Mouse (Mus musculus) ovary, postnatal 14 days (tissue): Measurements from ENCODE around the gene Dyrk1a.

Experiments used
- DNase-seq: peaks from one replicate; pipeline ENCODE4 v3.0.0; 2022; ENCODE audit warnings: low spot score

The Dyrk1a gene

DNA sequence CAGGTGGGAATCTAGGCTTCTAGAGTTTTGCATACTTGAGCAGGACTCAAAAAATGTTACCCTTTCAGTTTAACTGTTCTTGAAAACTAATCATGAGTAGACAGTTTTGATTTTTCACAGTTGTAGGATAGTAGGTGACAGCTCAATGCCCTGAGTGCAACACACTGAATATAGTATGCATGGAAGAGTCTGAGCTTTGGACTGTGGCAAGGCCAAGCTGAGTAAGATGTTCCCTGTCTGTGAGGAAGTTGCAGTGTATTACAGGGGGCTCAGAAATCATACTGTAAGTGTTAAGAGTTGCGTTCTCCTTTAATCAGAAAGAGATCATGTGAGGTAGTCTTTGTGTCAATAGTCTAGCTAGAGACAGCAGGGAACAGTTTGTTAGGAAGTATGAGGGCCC, 20.4 kb downstream of the Dyrk1a start:
- DNase-seq: no peak

DNA sequence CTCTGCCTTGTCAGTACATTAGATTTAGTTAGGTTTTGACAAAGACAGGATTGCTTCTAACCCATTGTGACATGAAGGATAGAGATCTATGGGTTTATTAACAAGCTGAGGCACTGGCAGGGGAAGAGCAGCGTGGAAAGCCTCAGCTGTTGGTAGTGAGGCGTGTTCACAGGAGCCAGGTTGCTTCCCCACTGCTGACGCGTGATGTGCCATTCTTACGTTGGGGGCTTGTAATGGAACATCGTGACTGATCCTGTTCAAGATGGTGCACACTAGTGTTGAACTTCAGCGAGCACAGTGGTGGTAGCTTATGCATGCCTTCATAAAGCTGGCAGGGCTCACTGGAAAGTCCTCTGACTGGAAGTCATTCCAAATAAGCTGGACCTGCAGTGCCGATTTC, 21.2 kb downstream of the Dyrk1a start:
- no peak for DNase-seq

DNA sequence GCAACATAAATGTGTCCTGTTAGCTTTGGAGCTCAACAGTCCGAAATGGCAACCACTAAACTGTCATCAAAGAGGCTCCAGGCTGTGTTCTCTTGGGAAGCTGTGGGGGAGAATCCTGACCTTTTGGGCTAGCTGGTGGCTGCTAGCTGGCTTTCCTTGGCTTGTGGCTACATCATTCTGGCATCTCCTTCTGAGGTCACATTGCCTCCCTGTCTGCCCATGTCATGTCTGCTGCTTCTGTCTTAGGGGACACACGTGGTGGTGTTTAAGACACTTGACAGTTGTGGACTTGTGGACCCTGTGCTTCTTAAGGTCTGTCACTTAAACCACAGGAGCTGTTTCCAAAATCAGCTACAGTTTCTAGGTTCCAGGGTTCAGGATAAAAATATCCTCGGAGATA, 21.7 kb downstream of the Dyrk1a start:
- DNase-seq: no peak

DNA sequence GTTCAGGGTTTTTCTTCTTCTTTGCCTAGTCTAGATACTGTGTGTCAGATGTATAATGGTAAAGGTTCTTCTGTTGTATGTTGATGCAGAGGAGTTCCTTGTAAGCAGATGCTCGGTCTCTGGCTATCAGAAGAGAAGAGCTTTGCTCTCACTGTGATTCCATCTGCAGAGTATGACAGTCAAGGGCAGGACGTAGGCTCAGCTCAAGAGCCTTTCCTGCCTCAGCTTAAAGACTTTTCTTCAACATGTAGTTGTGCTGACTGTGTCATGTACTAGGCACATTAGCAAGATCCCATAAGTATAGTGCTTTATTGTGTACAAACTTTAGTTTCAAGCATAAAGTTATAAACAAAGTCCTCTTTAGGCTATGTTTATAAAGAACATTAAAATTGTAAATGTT, 26.8 kb downstream of the Dyrk1a start:
- DNase-seq: no peak

DNA sequence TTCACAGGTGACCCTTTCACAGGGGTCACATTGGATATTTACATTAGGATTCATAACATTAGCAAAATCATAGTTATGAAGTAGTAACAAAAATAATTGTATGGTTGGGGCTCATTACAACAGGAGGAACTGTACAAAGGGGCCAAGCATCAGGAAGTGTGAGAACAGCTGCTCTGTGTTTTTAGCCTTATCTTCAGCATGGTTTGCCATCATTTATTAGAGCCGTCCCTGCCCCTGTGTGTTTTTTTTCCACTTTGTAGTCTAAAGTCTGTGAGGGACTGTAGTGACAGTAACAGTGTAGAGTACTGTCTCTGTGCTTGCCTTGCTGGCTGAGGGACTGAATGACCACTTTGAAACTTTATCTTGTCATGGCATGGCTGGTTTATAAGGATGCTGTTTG, 27.8 kb downstream of the Dyrk1a start:
- DNase-seq: no peak

DNA sequence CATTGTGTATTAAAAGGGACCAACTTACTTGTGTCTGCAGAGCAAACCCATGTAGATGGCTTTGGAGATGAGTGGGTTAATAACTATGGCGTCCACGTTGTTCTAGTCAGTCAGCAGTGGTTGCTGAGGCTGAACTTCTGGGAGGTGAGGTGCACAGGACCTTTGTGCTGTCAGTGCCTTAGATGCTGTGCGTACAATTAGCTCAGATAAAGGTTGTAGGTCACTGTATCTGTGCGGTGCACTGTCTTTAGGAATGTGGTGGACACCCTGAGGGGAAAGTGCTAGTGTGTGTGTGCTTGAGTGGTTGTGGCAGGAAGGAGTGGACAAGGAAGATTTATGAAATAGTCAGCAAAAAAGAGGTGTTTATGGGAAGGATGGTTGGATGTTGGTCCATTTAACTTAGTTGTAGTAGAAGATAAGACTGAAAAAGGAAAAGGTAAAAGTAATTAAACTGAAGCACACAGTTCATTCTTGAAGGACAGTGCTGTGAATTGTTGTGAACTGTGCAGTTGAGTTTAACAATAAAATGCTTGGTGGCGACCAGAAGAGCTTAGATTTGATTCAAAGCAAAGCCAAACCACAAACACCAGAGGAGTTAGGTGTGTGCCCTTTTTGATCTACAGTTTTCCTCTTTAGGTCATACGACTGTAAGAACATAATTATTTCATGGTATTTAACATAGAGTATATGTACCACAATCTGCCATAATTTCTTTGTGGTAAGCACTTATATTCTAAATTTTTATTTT, 30.3 kb downstream of the Dyrk1a start:
- DNase-seq: no peak

DNA sequence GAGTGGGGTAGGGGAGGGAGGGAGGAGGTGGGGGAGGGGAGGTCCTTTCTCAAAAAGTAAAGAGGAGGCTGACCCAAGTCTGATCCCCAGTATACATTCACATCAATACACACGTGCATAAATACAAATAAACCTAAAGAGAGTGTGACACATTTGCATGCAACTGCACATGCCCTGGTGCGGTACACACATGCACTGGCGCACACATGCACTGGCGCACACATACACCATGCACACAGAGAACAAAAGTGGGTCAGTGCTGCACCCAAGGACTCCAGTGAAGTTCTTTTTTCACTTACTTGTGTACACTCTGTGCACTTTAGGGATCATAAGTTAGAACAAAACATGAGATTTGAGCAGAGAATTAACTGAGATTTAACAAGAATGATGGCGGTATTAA, 31.3 kb downstream of the Dyrk1a start:
- no peak for DNase-seq

DNA sequence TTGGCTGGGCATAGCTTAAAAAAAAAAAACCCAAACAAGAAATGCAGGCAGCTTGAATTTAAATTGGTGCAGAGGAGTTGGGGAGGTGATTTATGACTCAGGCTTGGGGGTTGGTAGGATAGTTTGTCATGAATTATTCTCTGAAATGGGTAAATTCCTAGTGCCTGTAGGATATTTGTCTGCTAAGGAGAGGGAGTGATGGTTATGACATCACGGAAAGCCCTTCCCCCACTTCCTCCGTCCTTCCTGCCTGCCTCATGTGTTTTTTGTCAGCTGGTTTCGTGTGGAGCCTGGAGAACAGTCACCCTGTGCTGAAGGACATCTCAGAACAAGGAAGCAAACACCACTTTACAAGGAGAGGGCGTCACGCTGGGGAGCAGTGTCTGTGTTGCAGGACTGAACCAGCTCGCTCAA, 31.7 kb downstream of the Dyrk1a start:
- DNase-seq: no peak

DNA sequence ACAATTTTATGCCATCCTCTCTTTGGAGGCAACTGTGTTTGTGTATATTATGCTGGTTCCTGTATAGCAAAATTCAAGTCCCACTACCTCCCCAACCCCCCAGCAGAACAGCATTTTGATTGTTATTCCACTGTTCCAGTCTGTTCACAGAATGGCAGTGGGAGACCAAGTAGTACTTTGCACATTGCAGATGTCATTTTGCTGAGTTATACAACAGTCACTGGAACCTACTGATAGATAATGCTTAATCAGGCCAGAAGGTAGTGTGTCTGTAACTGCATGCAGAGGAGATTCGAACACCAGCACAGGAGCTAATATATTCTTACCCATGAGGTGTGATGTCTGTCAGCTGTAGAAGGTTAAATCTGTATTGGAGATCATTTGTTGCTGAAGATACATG, 32.4 kb downstream of the Dyrk1a start:
- DNase-seq: no peak

DNA sequence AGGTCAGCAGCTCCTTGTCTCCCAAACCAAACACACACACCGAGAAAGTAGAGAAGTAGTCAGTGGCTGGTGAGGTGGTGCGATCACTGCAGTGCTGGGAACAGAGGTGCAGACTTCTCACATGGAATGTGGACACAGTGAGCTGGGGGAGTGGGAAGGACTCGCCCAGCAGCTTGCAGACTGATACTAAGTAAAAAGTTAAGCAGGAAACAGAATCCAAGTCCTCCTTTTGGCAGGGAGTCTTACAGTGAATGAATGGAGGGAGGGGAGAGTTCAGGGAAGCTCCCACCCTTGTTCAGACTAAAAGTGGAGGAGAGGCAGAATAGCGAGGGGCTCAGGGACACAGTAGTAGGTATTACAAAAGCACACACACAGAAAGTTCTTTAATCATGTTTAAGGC, 32.9 kb downstream of the Dyrk1a start:
- no peak for DNase-seq

DNA sequence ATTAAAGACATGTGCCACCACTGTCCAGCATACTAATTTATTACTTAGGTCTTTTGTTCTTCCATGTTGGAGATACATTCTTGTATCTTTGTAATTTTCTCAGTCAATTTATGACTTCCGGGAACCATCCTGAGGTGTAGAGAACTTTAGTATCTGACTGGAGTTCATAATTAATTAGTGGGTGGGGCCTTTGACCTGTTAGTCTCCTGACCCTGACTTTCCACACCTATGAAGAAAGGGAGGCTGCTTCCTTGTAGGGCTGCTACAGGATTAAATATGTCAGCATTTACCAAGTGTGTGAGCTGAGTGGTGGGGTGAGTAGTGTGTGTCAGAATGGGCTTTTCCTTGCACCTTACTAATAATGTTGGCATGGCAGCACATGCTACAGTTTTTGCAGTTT, 36.4 kb downstream of the Dyrk1a start:
- no peak for DNase-seq

DNA sequence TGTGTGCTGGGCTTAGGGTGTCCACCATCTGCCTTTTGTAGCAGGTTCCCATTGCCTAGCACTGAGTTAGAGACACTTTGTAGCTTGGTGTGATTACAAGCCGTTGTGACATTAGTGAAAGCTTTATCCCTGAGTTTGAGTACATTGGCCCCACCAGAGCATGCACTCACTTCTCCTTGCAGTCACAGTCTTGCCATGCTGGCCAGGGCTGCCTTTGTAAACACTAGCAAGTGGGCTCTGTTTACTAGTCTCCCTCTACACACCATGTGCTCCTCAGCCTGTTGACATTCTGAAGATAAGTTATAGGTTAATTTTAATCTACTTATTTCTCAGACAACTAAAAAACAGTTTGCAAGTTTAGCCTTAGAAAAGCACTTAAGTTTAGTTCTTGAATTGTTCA, 37.7 kb downstream of the Dyrk1a start:
- no peak for DNase-seq

DNA sequence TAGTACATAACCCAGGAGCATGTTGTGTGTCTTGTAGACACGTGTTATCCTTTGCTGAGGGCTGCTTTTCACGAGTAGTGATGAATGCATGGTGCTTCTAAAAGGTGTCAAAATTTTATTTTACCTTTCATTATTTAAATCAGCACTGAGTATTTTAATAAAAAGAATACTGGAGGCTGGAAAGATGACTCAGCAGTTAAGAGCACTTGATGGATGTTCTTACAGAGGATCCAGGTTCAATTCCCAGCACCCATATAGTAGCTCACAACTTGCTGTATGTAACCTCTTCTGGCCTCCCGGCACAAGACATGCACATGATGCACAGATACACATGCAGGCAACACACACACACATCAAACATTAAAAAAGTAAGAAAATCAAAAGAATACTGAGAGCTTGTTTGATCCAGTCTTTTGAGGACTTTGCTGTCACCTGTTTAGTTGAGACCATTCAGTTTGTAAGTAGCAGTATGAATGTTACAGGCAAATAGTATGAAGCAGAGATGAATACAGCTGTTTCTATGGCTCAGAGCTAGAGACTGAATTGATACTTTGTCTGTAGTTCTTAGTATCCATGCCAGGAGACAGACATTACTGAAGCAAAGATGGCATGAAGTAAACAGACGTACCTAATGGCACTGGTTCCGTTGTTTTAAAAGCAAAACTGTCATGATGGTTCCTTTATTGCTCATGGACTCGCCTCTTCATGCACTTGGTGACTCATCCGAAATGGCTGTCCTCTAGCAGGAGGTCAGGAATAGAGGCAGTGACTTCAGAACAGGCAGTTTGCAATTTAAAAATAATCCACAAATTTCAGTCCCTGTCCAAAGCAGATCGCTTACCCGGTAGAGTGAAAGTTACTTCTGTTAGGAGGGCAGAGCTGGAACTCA, 39.1 kb downstream of the Dyrk1a start:
- no peak for DNase-seq

DNA sequence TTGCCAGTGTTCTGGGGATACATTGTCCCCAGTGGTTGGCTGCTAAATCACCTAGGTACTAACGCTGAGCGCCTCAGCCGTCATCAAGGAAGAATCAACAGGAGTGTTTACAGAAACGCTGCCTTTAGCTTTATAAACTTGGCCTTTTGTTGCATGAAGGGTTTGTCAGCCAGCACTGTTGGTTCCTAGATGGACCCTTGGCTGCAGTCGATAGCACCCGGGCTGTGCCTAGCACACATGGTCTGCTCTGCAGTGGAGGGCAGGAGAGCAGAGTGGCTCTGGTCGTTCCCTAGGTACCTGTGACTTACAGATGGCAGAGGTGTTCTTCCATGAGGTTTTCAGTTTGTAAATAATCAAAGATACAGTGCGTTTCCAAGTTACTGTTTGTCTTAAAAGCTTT, 42.8 kb downstream of the Dyrk1a start:
- DNase-seq: no peak

DNA sequence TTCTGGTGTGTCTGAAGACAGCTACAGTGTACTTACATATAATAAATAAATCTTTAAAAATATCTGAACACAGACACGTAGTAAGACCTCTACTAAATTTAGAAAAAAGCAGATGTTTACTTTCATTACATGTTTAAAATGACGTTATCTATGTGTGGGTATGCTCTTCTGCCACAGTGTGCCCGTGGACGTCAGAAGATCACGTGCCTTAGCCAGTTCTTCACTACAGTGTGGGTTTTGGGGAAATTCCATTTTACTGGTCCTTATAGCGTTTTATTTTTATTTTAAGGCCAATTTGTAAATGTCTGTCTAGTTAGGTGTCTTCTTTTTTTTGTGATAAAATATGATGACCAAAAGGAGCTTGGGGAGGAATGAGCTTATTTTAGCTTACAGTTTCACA, 47.4 kb downstream of the Dyrk1a start:
- DNase-seq: no peak

DNA sequence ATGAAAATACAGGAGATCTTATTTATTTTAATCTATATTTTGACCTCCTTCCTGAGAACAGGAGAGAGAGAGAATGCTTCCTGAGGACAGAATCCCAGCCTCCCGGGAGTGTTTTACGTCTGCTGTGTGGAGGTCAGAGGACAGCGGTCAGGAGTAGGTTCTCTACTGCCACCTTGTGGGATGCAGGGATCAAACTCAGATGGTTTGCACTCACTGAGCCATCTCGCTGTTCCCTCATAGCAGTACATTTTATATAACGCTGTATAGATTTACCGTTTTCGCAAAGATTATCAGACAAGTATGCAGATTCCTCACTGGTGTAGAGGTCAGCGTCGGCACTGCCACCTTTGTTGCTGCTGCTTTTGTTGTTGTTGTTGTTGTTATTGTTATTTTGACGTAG, 48.7 kb downstream of the Dyrk1a start:
- DNase-seq: peak; percentile 57

DNA sequence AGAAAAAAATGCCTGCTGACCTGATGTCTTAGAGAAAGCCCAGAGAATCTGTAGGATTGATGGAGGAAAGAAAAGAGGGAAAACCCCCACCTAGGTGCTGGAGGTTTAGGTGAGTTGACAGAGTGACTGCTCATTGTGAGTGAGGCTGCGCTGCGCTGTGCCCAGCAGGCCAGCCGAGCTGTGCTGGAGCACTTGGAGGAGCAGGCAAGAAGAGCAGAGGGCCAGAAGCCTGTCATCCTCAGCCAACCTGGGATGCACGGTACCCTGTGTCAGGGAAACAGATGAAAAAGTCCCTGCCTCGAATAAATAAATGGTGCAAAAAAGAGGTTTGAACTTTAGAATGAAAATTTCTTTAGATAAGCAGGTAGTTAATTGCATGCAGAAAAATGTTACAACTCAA, 49.5 kb downstream of the Dyrk1a start:
- no peak for DNase-seq

DNA sequence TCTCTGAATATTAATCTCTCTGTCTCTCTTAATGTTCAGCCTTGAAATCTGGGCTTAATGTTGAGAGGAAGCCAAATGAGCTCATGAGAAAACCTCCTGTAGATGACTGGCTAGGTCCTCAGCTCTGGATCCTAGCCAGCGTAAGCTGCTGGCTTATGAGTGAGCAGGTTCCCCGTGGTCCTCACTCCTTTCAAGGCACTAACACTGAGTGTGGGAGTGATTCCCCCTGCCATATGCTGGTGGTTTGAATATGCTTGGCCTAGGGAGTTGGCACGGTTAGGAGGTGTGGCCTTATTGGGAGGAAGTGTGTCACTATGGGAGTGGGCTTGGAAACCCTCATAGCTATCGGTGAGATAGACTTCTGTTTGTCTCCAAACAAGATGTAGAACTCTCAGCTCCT, 55.1 kb downstream of the Dyrk1a start:
- DNase-seq: no peak

DNA sequence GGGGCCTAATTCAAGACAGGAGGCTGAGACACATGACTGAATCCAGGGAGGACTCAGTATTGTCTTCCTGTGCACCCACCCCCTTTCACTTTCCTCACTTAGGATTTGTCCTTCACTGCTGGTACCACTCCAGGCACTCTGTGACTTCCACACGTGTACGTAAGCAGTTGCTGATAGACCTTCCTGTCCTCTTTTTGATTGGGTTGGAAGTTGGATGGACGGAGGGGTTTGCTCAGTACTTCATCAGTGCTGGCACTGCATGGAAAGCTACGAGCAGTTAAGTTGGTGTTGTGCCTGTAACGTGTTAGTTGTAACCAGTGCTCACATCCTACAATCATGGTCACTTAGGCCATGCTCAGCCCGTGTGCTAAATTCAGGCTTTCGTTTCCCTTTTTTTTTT, 55.8 kb downstream of the Dyrk1a start:
- DNase-seq: no peak

DNA sequence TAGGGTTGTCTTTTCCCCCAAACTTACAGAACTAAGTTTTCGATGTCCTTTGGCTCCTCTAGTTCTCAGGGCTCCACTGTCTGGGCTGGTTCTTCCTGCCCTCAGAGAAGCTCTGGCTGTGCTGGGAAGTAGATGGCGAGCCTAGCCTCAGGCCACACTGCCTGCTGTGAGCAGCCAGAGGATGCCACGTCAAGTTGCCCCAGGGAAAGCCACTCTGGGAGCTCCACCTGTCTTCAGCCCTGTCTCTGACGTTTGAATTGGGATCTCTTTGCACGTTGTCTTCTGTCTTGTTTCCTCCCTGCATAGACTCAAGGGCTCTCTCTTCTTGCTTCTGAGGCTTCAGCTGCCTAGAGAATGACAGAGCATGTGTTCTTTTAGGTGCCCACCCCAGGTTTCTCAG, 57.9 kb downstream of the Dyrk1a start:
- DNase-seq: no peak

DNA sequence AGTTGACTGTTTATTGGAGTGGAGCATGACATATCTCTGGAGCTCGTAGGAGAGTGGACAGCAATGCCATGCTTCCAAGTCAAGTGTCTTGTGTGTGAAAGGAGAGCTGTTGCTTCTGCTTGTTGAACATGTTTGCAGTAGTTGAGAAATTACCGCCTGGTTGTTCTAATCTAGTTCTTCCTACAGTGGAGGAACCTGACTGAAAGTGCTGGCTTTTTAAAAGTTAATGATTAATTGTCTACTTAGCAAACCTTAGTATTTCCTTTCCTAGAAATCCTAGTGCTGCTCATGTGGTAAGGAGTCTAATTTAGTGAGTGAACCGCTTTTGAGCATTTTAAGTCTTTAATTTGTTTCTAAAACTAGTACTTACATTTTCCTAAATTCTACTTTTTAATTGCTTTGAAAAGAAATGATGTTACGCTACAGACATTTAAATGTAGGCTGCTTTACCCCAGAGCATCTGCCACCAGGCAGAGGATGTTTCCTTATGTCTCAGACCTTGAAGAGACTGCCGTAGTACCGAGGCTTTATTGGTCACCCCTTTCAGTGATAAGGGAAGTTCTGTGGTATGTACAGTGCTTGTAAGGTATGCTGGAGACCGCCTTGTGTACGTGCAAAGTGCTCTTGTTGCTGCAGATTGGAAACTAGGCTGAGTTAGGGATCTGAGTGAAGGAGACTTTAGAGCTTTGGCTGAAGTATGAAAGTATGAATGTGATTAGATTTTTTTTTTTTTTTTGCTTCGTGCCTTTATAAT, 59.3 kb downstream of the Dyrk1a start:
- no peak for DNase-seq

DNA sequence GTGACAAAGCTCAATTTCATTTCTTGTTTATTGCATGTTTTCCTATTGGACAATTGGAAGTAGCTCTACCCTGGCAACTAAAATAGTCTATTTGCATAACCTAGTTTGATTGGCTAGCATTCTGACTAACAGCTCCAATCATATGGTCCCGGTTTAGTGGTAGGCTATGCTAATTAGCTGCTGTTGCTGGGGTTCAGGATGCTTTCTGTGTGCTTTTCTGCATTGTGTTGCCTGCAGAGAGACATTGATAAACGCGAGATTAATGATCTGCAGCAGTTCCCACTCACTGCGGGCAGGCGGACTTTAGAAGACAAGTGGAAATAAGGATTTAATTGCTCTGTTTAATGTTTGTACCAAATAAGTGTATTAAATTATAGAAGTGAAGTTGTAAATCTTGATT, 62.2 kb downstream of the Dyrk1a start:
- peak; percentile 11 for DNase-seq

DNA sequence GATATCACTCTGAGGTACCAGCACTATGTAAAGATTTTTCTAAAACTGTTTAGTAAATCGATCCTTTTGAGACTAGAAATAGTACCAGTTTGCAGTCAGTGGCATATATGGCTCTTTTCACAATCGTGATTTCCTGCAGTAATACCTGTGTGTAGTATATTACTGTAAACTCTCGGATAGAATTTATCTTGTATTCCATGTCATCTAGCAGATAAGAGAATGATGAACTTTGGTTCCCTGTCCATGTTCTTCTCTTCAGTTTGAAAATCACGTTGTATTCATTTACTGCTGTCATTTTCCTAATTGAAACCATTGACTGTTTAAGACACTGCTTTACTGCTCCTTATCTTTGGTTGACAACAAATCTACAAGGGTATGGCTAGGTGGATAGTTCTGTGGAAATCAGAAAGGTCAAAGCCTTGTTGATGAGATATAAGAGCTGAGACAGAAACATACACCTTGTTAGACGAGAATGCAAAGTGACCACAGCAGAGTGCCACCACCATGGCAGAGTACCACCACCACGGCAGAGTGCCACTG, 62.7 kb downstream of the Dyrk1a start:
- no peak for DNase-seq
